Mouse (Mus musculus): Measurements from ENCODE around the gene 2610528A11Rik. TPM values are rescaled to one million over a fixed set of nuclear protein-coding genes. Genes with fewer than 3 reads are reported as not detected.
"Not testable (repeated sequence)": the region's sequence is repeated elsewhere in the genome, so short reads cannot be mapped to it uniquely, and the experiment has no call there.

The 2610528A11Rik gene
- total RNA-seq (2021) = 0.73 and 1.3 TPM in 2 replicates
- long read RNA-seq = 0 reads

GRCm38 (mm10) chr14:37113922-37114321 lies at the start of gene 2610528A11Rik:
TSS of gene 2610528A11Rik (minus strand) at chr14:37114022.
- no peak for DNase-seq

- DNase-seq = no peak
Measured at GRCm38 (mm10) chr14:37163277-37163956, 49.6 kb upstream of the 2610528A11Rik start.

GRCm38 (mm10) chr14:37154391-37154790 lies 40.6 kb upstream of the 2610528A11Rik start:
- DNase-seq = no peak

GRCm38 (mm10) chr14:37139051-37139710 lies 25.4 kb upstream of the 2610528A11Rik start:
- DNase-seq = no peak

GRCm38 (mm10) chr14:37137596-37137995 lies 23.8 kb upstream of the 2610528A11Rik start:
- not testable (repeated sequence) for DNase-seq

- DNase-seq = no peak
Measured at GRCm38 (mm10) chr14:37136110-37136509, 22.3 kb upstream of the 2610528A11Rik start.

GRCm38 (mm10) chr14:37135671-37136070 lies 21.8 kb upstream of the 2610528A11Rik start:
- no peak for DNase-seq

GRCm38 (mm10) chr14:37135127-37135593 lies 21.3 kb upstream of the 2610528A11Rik start, which contains the start of gene Ghitm:
TSS of gene Ghitm (minus strand) at chr14:37135272.
- DNase-seq = peak; percentile 94

GRCm38 (mm10) chr14:37134304-37135126 lies 20.7 kb upstream of the 2610528A11Rik start:
- peak; percentile 21 for DNase-seq

- DNase-seq = peak; percentile 14
Measured at GRCm38 (mm10) chr14:37127652-37128051, 13.8 kb upstream of the 2610528A11Rik start.

GRCm38 (mm10) chr14:37119233-37119632 lies 5.4 kb upstream of the 2610528A11Rik start:
- no peak for DNase-seq

GRCm38 (mm10) chr14:37112931-37113330 lies 891 bp downstream of the 2610528A11Rik start:
- DNase-seq = peak; percentile 42

GRCm38 (mm10) chr14:37111371-37111770 lies 2.5 kb downstream of the 2610528A11Rik start:
- DNase-seq = no peak

GRCm38 (mm10) chr14:37110456-37110855 lies 3.4 kb downstream of the 2610528A11Rik start:
- DNase-seq = no peak

GRCm38 (mm10) chr14:37109975-37110374 lies 3.8 kb downstream of the 2610528A11Rik start:
- no peak for DNase-seq

GRCm38 (mm10) chr14:37109460-37109859 lies 4.4 kb downstream of the 2610528A11Rik start:
- no peak for DNase-seq

GRCm38 (mm10) chr14:37105846-37106245 lies 8.0 kb downstream of the 2610528A11Rik start:
- DNase-seq = no peak

GRCm38 (mm10) chr14:37104747-37105146 lies 9.1 kb downstream of the 2610528A11Rik start:
- DNase-seq = peak; percentile 18

GRCm38 (mm10) chr14:37102484-37102883 lies 11.3 kb downstream of the 2610528A11Rik start:
- DNase-seq = no peak

- DNase-seq = no peak
Measured at GRCm38 (mm10) chr14:37101531-37101930, 12.3 kb downstream of the 2610528A11Rik start.

- DNase-seq = peak; percentile 14
Measured at GRCm38 (mm10) chr14:37097956-37098530, 15.8 kb downstream of the 2610528A11Rik start, which contains the start of gene Cdhr1. TSS of gene Cdhr1 (minus strand) at chr14:37098347.

- DNase-seq = no peak
Measured at GRCm38 (mm10) chr14:37095556-37095955, 18.3 kb downstream of the 2610528A11Rik start.

Data from adrenal gland, postnatal 25 days (tissue).